8 mouse cellular contexts compared by ENCODE assay signal in the genomic region with DNA sequence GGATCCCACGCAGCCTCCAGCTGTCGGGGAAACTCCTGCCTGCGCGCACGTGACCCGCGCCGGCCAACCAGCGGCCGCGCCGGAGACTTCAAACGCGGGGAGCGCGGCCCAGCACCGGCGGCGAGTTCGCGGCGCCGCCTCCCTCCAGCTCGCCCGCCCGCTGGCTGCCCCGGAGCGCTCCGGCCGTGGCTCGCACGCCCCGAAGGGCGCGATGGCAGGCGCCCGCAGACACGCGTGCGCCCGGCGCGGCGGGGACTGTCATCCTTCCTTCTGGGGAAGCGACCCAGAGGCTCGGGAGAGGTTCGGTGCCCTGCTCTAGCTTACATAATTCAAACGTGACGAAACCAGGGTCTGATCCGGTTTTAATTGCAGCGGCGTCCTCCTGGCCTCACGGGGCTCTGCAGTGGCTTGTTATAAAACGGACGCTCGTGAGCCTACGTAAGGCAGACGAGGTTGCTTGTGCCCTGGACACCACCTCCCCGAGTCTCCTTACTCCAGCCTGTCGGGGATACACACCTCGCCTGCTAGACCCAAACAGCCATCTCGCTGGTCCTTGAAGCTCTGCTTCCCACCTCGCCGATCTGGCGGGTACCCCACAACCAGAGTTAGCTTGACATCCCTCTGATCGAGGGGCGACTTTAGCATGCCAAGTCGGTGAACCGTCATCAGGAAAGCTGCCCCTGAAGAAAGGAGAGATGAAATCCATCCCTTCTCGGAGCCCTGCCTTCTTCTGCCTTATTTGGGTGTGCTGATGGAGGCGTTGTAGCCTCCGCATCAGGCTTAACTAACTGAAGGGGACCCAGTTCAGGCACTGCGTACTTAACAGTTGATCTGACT. TPM values are rescaled to one million over a fixed set of nuclear protein-coding genes. Genes with fewer than 3 reads are reported as not detected.
A peak's percentile ranks its signal among the peaks of the same experiment; 100 is the strongest.
DNase-seq lines count a peak whose midpoint lies in the region; ATAC-seq and TF ChIP-seq lines count a peak whose summit lies in the region.

Gene Yaf2, minus strand, starts transcription at position 11 of the 837 bp plus-strand sequence.

- peak within 1 kb of the TSS; percentile 94 for H3K27ac ChIP-seq in hindbrain, embryonic 14.5 days

- peak within 1 kb of the TSS; percentile 93 for H3K9ac ChIP-seq in hindbrain, embryonic 14.5 days

- peak within 1 kb of the TSS; percentile 88 for H3K4me2 ChIP-seq in hindbrain, embryonic 14.5 days (replicated peaks)

- in situ Hi-C loops in Patski (cut with MboI; ENCODE audit: low pct_unique_long_range_greater_than_20kb) = no loop called here

- H3K4me1 ChIP-seq in hindbrain, embryonic 14.5 days (replicated peaks; ENCODE audit: control insufficient read depth, insufficient read depth, low read length) = peaks cover 9% of the 10 kb centered on the region

- POLR2A ChIA-PET in Patski (lab: Charles Lee) = interaction anchor here (0.6 to 1.2 kb wide), 4 partner anchors 37 to 373 kb away, joined by 3 to 4 read pairs (median 3); partner anchors contain the start of gene Gxylt1

- under 1% methylated on average over 59 of the region's 73 CpGs for WGBS in hindbrain, embryonic 14.5 days

- TF ChIP-seq CTCF in Patski (IDR thresholded peaks at IDR 0.05) = no peak

- peak; percentile 90 for ATAC-seq in Patski
- ATAC-seq in hindbrain, embryonic 14.5 days (ENCODE audit: low FRiP score) = peak; percentile 92

- no peaks in the 10 kb centered on the region for H3K27me3 ChIP-seq in Patski
- no peaks in the 10 kb centered on the region for H3K27me3 ChIP-seq in hindbrain, embryonic 14.5 days (ENCODE audit: control insufficient read depth, insufficient read depth, low read length)

- H3K4me3 ChIP-seq in hindbrain, embryonic 14.5 days (replicated peaks; ENCODE audit: low read length) = peak within 1 kb of the TSS; percentile 77

- DNase-seq in Patski (ENCODE audit: low read depth, low spot score) = no peak
- peak; percentile 85 to 86 for DNase-seq in cerebellum, postnatal 14 days
- DNase-seq in frontal cortex, postnatal 25 days (ENCODE audit: low spot score in 2 of 2) = peak; percentile 64 to 67
- peak; percentile 84 for DNase-seq in hindbrain, embryonic 14.5 days (ENCODE audit: low spot score)
- peak; percentile 82 to 83 for DNase-seq in layer of hippocampus, postnatal 36 days
- peak; percentile 90 for DNase-seq in lung, postnatal 36 days
- peak; percentile 93 for DNase-seq in retina, postnatal 1 day
- DNase-seq in urinary bladder, adult 18-20 months (ENCODE audit: low spot score in 2 of 2) = peak; percentile 64 to 78

- H3K36me3 ChIP-seq in hindbrain, embryonic 14.5 days (replicated peaks; ENCODE audit: control insufficient read depth, insufficient read depth) = peaks cover 6% of the 10 kb centered on the region; the same call in 1 of the 2 replicates

- no peaks in the 10 kb centered on the region for H3K9me3 ChIP-seq in hindbrain, embryonic 14.5 days (ENCODE audit: control insufficient read depth, low read length)

- CTCF ChIA-PET in Patski (lab: Charles Lee) = no interaction called here

RNA-seq across cellular contexts. Expression of gene Yaf2, which starts in this region (rescaled TPM):
- polyA plus RNA-seq in Patski (2021) = 56.5 TPM
- polyA plus RNA-seq in hindbrain, embryonic 14.5 days (2014; fragmentation: Nextera tagmentation; extraction: Ambion mirVana) = 136 and 143 TPM in 2 replicates
- 10 to 100 TPM; 90.0 to 93.8 TPM for total RNA-seq in layer of hippocampus, postnatal 36 days (2021)
